Mouse (Mus musculus) layer of hippocampus, adult 18-20 months (tissue): ENCODE results near the gene Akap12. TPM values are rescaled to one million over a fixed set of nuclear protein-coding genes. Genes with fewer than 3 reads are reported as not detected.

Experiments used
- DNase-seq, 2 experiments: peaks; one replicate each; pipeline ENCODE4 v3.0.0; 2022; ENCODE audit warnings: low spot score in 2 of 2
- total RNA-seq, 2 experiments: library from RNA; stranded (reverse); gene quantifications; 2 replicates each; pipeline ENCODE4 v1.2.3; 2021

Gene Akap12
- total RNA-seq, 2 experiments from 2014 or later = 12.1 TPM

DNA sequence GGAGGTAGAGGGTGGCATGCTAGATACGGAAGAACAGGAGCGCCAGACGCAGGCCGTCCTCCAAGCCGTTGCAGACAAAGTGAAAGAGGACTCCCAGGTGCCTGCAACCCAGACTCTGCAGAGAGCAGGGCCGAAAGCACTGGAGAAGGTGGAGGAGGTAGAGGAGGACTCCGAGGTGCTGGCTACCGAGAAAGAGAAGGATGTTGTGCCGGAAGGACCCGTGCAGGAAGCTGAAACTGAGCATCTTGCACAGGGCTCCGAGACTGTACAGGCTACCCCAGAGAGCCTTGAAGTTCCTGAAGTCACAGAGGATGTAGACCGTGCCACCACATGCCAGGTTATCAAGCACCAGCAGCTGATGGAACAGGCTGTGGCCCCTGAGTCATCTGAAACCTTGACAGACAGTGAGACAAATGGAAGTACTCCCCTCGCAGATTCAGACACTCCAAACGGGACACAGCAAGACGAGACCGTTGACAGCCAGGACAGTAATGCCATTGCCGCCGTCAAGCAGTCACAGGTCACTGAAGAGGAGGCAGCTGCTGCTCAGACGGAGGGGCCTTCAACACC lies 89.8 kb downstream of the Akap12 start:
- no peak for DNase-seq

DNA sequence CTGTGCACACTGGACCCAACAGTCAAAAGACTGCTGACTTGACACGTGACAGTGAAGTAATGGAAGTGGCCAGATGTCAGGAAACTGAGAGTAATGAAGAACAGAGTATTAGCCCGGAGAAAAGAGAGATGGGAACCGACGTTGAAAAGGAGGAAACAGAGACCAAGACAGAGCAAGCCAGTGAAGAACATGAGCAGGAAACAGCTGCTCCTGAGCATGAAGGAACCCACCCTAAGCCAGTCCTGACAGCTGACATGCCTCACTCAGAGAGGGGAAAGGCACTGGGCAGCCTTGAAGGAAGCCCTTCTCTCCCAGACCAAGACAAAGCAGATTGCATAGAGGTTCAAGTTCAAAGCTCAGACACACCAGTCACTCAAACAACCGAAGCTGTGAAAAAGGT lies 90.5 kb downstream of the Akap12 start:
- no peak for DNase-seq

DNA sequence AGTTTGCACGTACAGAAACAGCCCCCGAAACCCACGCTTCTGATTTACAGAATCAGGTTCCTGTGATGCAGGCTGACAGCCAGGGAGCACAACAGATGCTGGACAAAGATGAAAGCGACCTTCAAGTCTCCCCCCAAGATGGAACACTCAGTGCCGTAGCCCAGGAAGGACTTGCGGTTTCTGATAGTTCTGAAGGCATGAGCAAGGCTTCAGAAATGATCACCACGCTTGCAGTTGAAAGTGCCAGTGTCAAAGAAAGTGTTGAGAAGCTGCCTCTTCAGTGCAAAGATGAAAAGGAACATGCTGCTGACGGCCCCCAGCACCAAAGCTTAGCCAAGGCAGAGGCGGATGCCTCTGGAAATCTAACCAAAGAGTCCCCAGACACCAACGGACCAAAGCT lies 91.3 kb downstream of the Akap12 start:
- DNase-seq = no peak

DNA sequence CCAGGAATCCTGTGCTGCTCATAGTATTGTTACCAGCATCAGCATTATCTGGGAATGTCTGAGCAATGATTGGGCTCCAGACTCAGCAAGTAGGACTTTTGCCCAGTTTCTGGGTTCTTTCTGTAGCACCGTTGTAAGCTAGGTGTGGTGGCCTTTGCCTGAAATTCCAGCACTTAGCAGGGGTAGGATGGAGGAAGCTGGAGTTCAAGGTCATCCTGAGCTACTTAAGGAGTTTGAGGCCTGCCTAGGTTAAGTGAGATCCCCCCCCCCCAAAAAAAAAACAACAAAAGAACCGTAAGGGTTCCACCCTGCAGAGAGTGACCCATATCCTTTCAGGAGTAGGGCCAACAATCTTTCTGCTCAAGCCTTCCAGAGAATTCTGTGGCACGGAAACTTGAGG lies 98.4 kb downstream of the Akap12 start:
- no peak for DNase-seq

DNA sequence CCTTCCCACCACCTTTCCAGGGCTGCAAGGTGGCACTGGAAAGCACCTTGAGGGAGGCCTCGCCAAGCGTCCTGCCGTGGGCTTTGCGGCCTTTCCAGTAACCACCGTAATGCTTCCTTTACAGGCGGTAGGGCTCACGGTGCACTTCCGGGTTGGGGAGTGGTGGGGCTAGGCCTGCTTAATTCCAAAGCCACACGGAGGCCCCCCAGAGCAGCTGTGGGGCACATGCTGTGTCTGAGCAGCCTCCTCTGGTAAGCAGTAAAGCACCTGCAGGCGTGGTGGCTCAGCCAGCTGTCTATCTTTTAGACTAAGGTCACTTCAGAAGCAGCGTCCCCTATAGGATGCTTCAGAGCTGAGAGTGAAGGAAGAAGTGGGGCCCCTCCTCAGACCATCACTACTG lies 103.9 kb downstream of the Akap12 start:
- no peak for DNase-seq

DNA sequence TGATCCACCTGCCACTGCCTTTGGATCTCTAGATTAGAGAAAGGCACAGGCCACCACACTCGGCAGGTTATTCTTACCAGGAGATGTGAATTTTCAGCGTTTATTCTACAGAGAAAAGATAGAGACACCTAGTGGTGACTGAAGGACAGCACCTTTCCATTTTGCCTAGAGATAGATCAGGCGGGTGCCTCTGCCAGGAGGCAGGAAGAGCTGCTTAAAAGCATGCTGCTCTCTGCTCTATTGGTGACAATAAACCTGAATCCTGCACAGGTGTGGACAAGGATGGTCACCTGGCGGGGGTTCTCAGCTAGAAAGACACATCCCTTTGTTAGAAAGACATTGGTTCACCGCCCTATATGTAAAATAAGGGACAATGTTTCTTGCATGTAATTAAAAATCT lies 105.8 kb downstream of the Akap12 start:
- DNase-seq = peak in 1 of 2 experiments; percentile 75

DNA sequence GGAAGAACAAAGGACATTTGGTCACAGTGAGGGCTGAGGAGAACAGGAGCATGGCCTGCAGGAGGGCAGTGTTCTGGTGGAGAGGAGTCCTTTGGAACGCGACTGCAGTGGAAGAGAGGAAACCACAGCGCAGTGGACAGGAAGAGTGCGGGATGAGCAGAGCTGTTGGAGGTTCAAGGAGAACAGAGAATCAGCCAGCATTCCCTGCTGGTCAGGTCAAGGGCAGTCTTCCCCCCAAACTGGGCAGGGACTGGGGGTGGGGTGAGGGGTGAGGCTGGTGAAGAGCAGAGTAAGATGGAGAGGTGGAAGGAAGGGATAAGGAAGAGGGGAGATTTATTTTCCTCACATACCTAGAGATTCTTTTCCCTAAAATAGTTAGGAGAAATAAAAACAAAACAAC lies 107.4 kb downstream of the Akap12 start:
- no peak for DNase-seq

DNA sequence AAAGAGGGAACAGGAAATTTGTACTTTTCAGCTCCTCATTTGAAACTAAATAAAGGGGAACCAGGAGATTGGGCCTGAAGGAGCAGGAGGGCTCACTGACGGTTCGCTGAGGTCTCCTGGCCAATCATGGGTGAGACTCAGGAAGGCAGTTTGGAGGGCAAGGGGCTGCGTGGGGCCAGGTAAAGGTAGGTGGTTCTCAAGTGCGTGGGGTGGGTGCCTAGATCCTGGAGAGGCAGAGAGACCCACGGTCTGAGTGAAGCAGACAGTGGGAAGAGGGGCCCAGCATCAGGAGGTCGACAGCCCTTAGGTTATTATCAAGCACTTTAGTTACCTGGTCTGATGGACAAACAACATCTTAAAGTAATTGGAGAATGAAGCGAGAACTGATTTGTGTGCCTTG lies 108.1 kb downstream of the Akap12 start:
- no peak for DNase-seq

- no peak for DNase-seq
Observed at GRCm38 (mm10) chr10:4374734-4375133, 108.6 kb downstream of the Akap12 start.

DNA sequence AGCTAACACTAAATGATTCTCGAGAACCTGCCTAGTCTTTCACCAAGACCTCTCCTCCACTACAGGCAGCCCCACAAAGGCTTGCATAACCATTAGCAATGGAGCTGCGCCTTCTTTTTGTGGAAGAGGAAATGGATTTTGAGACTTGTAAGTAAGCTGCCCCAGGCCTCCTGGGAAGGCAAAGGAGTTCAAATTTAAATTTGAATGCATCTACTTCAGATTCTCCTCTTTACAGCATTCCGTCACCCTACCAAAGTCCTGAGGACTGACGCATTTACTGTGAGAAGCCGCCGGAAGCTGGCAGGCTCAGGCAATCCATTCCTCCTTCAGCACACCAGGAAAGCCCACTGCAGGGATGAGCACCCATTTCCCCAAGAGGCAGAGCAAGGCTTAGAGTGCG lies 109.1 kb downstream of the Akap12 start:
- DNase-seq = no peak

DNA sequence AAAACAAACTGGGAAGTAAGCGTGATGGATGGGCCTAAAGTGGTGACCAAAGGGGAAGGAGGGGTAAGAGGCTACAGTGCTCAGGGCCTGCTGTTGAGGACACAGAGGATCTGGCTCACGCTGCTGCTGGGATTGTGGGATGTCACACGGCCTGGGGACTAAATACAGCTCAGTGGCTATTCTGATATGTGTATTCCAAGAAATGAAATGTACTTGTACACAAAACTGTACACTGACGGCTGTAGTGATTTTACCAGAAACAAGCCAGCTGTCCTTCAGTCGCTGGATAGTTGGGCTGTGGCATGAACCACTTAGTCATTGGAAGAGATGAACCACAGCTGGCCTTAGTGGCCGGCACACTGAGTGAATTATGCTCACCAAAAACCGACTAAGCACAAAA lies 110.3 kb downstream of the Akap12 start:
- DNase-seq = no peak

GRCm38 (mm10) chr10:4376931-4377330 lies 110.8 kb downstream of the Akap12 start:
- DNase-seq = no peak

DNA sequence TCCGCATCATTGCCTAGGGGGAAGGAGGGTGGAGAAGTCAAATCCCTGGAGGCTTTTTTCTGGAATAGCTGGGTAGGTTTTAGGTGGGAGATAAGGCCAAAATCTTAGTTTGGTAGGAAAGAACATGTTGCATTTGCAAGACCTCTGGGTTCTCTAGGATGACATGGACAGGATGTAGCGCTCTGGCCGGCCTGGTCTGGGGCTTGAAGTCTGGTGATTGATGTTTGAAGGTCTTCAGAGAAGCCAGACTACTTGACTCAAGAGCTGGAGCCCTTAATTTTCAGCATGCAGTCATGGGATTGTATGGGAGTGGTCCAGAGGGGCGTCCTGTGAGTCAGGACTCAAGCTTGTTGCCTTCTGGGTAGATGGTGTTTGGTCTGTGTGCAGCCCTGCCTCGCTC lies 114.6 kb downstream of the Akap12 start:
- DNase-seq = no peak

GRCm38 (mm10) chr10:4384244-4384643 lies 118.1 kb downstream of the Akap12 start:
- no peak for DNase-seq

GRCm38 (mm10) chr10:4386609-4387591 lies 120.7 kb downstream of the Akap12 start:
- peak; percentile 88 to 96 for DNase-seq

DNA sequence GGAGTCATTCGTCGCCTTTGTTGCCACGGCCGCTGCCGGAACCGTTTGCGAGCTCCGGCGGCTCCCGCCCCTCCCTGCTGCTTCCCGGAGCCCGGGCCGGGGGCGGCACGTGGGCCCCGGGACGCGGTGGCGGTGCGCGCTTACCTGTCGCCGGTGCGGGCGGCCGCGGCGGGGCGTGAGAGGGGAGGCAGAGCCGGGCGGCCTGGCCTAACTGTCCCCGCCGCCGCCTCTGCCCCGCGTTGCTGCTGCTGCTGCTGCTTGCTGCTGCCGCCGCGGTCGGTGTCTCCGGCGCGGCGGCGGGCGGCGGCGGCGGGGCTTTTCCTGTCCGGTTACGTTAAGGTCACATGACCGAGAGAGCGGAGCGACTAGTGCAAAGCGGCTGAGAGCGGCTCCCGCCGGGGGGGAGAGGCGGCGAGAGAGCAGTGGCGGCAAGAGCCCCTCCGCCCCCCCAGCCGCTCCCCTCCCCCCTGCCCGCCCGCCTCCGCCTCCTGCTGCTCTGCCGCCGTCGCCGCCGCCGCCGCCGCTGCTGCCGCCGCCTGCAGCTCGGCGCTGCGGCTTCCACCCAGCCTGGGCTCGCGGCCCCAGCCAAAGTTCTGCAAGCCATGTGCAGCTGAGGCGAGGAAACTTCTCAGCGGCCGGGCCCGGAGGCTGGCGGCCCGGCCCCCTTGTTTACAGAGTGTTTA lies 121.7 kb downstream of the Akap12 start, which contains the start of gene Zbtb2:
Gene Zbtb2 (minus strand): TSS at position 408 of the 683 bp plus-strand sequence.
- DNase-seq = peak; percentile 32 to 77

DNA sequence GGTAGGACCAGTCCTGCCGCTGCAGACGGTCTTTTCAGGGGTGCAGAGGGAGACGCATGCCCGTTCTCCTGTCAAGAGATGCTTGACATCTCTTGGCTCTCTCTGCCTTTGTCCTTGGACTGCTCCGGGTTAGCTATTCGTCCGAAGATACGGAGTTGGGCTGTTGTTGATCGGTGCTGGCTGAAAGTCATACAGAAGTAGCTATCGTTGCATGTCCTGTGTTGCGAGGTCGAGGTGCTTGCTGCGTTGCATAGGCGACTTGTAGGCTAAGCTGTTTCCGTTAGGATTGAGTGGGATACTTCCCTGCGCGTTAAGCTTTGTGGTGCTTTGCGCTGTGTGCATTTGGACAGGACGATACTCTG lies 122.2 kb downstream of the Akap12 start:
- DNase-seq = peak in 1 of 2 experiments; percentile 27

GRCm38 (mm10) chr10:4389036-4389435 lies 122.9 kb downstream of the Akap12 start:
- no peak for DNase-seq

GRCm38 (mm10) chr10:4389461-4390112 lies 123.4 kb downstream of the Akap12 start:
- no peak for DNase-seq

DNA sequence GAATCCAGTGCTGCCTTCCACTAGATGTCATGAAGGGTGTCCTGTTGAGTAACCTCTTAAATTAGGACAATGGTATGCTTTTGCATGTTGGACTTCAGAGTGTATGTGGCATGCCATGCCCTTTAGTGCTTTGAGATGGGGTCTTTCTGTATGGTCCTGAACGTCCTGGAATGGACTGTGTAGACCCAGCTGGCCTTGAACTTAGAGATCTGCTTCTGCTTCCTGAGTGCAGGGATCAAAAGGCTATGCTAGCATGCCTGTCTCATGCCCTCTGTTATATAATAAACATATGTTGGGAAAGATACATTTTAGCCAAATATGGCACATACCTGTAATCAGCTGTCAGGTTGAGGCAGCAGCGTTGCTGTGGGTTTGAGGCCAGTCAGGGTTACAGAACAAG lies 124.4 kb downstream of the Akap12 start:
- DNase-seq = no peak

GRCm38 (mm10) chr10:4391076-4391475 lies 124.9 kb downstream of the Akap12 start:
- no peak for DNase-seq
